Mouse (Mus musculus): ENCODE results near the gene Osgepl1. TPM values are rescaled to one million over a fixed set of nuclear protein-coding genes. Genes with fewer than 3 reads are reported as not detected.

The Osgepl1 gene
- total RNA-seq, 2 experiments from 2014 or later: 46.4 to 49.5 TPM

DNA sequence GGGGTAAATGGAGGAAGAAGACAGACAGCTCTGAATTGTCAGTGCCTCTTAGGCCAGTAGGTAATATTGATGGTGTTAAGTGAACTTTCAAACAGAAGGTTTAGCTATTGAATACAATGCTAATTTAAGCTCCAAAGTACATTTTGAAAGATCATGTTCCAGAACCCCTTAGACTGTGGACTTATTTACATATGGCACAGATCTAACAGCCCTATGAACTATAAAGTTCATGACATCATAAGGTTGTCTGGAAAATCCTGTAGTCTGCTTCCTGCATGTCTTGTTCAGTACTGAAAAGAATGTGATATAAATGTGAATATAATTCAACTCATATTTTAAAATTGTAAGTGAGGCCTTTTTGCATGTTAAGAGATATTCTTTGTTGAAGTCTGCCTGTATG lies 45.6 kb downstream of the Osgepl1 start:
- no peak for DNase-seq
- intact Hi-C loops (cut with DNase I): loop anchor here (10.0 kb wide), 1 partner anchor 64 kb away; the partner anchor contains the start of genes Gm28778, Ormdl1 and Pms1

Other genes starting within 250 kb of the Osgepl1 start
- gene 1700019A02Rik, start 126.0 kb upstream of the Osgepl1 start, total RNA-seq (2021): not detected
- 1 to 10 TPM; 7.4 to 7.6 TPM for gene Pms1, start 16.6 kb upstream of the Osgepl1 start, total RNA-seq (2021)
- gene Ormdl1, start 16.5 kb upstream of the Osgepl1 start, total RNA-seq (2021): 1 to 10 TPM; 6.9 to 7.1 TPM
- 1 to 10 TPM in 1 of 2 experiments, under 1 TPM in 1; 0.37 to 1.1 TPM for gene Gm28778, start 16.5 kb upstream of the Osgepl1 start, total RNA-seq (2021)
- 1 to 10 TPM; 2.3 to 4.3 TPM for gene Asdurf, start 39.0 kb downstream of the Osgepl1 start, total RNA-seq (2021)
- under 1 TPM in 1 of 2 experiments, not detected in 1; 0.07 TPM for gene Gm28551, start 39.0 kb downstream of the Osgepl1 start, total RNA-seq (2021)
- 10 to 100 TPM; 42.2 to 45.6 TPM for gene Asnsd1, start 39.1 kb downstream of the Osgepl1 start, total RNA-seq (2021)